Mouse (Mus musculus): ENCODE data around the gene Rapgef2. TPM values are rescaled to one million over a fixed set of nuclear protein-coding genes. Genes with fewer than 3 reads are reported as not detected.

The Rapgef2 gene
- total RNA-seq (2021) = 100 to 1,000 TPM; 121 to 129 TPM
- long read RNA-seq, experiment 1, full-length matches to known transcripts = 9 of 42 reads
- long read RNA-seq, experiment 1, partial matches to known transcripts = 25 of 42 reads
- long read RNA-seq, experiment 1, other reads (novel, unspliced or antisense) = 8 of 42 reads
- long read RNA-seq, experiment 2, full-length matches to known transcripts = 4 of 33 reads
- long read RNA-seq, experiment 2, partial matches to known transcripts = 18 of 33 reads
- long read RNA-seq, experiment 2, other reads (novel, unspliced or antisense) = 11 of 33 reads

DNA sequence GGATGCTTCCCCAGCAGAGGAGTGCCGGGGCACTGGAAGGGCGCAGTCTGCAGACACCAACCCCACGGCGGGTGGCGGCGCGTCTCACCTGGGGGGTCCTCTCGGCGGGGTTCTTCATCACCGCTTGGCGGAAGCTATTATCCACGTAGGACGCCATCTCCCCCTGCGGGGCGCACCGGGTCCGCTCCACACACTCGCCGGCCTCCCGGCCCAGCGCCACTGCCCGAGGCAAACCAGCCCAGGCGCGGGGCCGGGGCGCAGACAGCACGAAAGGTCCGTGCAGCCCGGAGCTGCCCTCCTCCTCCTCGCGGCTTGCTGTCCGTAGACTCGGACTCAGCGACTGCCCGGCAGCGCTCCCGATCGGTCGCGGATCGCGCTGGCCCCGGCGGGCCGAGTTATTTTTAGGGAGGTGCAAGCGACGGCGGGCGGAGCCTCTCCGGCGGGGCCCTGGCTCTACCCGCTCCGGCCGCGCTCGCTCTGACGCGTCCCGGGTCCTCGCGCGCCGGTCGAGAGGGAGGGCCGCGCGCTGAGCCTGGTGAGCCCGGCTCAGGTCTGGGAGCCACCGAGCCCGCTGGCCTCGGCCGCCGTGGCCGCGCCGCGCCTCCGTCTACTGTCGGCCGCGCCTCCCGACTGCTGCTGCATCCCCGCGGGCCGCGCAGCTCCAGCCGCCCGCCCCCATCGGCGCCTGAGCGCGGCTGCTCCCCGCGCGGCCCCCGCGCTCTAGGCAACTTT is at the start of gene Rapgef2:
Gene Rapgef2, minus strand, starts transcription at position 142 of the 732 bp plus-strand sequence.
- peak; percentile 42 to 48 for DNase-seq (ENCODE audit: low spot score in 2 of 2)

DNA sequence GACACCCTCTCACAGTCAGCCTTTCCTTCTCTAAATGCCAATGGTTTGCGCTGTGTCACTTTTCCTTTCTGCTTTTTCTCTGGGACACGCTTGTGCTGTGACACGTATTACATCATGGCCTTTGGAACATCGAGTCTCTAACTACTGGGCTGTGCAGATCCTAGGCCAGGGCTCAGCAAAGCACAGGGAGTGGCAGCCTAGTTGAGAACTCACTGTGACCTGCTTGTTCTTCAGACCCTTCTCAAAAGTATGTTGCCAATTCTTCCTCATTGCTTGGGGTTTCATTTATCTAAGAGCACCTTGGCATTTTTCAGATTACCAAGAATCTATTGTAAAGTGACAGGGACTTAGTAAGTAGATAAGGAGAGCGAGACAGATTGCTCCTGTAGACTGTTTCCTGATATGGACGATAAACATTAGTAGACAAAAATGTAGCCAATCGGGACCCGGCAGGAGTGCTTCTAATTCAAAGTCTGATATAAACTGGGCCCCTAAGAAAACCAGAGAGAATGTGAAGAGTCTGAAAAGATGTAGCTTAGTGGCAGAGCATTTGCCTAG is 47.4 kb upstream of the Rapgef2 start:
- no peak for DNase-seq (ENCODE audit: low spot score in 2 of 2)

DNA sequence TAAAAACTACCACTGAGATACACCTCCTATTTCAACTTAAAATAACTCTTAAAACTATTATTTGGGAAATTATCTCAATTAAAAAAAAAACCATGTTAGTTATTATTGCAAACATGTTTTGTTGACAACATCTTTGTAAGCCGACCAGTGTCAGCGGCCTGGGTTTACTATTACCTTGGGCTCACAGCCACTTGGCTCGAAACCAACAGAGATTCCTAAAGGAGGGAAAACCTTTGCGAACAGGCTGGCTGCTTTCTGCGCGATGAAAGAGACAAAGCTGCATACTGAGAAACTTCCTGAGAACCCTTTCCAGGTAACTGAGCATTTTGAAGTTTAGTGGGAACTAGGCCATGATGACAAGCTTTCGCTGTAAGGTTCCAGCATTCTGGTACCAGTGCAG is 46.7 kb upstream of the Rapgef2 start:
- no peak for DNase-seq (ENCODE audit: low spot score in 2 of 2)

DNA sequence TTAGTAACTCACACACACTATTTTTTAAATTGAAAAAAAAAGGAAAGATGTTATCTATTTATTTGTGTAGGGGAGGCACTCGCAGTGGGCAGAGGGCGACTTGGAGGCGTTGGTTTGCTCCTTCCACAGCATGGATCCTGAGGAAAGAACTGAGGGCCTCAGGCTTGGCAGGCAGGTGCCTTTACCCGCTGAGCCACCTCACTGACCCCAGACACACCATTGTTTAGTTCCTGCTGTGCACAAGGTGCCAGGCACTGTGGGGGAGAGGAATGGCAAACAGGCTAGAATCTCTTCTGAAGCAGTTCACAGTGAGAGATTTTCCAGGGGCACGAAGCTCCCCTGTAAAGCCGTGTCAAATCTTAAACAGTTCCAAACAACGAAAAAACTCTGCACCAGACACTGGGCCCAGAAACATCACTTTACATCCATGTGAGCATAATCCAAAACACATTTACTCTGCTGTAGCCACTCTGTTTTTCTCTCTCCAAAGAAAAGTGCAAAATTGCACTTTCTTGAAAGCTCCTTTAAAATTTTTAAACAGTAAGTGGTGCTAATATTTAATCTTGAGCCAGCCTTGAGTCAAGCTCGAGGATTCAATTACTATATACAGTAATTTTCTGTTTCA is 43.5 kb upstream of the Rapgef2 start:
- DNase-seq (ENCODE audit: low spot score in 2 of 2) = no peak

DNA sequence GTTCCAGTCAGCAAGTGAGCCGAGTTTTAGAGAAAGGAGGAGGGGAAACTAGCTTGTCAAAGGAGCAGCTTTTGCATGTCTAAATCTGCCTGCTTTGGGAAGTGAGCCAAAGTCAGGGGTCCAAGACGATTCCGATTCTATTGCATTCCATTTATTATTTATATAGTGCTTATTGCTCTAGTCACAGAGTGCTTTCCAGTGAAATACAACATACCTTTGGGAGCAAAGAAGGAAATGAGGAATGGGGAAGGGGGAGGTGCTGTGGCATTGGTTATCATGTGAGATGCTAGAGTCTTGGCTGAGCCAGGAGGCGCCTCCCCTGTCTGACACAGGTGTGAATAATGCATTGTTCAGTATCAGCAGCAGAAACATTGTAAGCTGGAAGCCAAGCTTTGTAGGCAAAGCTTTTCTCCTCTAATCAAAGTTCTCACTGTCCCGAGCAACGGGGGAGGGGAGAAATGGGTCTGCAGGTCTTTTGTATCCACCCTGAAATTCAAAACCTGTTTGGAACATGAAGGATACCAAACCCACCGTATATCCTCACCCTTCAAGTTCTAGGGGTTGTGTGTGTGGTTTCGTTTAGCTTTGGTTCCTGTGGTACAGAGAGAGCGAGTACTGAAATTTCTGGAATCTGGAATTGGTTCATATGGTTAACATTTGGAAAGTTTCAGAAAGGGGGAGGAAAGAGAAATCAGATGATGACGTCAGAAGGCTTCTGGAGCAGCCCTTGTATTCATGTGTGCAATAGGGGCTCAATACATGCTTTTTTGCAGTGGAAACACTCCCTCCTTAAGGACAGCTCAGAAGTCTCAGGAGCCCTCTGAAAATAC is 38.6 kb upstream of the Rapgef2 start:
- DNase-seq (ENCODE audit: low spot score in 2 of 2) = no peak

DNA sequence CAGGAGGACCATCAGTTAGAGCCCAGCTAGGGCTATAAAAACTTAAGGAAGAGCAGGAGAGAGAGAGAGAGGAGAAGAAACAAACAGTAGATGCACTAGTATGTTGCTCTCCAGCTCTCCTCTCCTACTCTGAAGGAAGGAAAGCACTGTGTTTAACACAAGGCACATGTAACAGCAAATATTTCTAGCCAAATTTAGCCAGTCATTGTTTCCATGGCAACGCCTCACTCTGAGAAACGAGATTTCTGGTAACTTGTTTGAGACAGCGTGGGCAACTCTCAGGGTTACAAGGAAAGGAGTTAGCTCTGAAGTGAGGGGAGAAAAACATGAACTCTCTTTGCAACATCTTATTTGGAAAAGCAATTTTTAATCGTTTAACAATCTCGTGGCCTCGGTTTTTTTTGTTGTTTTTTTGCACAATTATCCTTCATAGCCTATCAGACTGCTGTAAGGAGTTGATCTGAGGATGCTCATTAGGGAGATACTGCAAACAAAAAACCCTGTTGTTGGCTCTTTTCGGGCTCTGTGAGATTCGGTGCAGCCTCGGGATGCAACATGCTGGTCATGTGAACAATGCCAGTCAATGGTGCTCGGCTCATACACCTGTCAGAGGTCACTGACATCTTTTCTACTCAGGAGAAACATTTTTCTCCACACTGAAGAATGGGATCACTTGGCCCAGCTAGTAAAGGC is 27.8 kb upstream of the Rapgef2 start:
- peak; percentile 76 to 84 for DNase-seq (ENCODE audit: low spot score in 2 of 2)

DNA sequence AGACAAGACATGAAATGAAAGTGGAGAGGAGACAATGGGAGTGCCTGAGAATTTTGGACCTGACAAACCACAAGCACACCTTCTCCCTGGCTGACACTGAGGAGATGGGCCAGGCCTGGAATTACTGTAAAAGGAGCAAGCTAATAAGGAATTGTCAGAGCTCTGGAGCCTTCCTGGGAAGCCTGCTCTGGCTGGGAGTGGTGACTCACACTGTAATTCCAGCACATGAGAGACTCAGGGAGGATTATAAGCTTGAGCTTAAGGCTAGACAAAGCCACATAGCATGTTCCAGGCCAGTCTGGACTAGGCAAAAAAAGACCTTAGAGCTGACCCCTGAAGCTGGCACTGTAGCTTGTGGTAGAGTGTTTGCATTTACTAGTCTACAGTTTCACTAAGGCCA is 25.6 kb upstream of the Rapgef2 start:
- no peak for DNase-seq (ENCODE audit: low spot score in 2 of 2)

DNA sequence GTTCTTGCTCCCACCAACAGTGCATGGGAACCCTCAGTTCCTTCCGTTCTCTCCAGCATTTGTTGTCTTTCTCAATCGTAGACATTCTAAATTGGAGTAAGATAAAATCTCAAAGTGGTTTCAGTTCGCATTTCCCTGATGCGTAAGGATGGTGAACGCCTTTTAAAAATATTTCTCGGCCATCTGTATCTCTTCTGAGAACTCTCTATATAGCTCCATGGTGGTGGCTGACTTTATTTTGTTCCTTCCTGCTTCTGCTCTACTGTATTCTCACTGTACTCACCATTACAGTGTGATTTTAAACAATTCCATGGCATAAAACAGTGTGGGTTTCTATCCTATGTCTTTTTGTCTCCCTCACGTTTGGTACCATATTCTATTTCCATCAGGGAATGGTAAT is 23.9 kb upstream of the Rapgef2 start:
- DNase-seq (ENCODE audit: low spot score in 2 of 2) = no peak

DNA sequence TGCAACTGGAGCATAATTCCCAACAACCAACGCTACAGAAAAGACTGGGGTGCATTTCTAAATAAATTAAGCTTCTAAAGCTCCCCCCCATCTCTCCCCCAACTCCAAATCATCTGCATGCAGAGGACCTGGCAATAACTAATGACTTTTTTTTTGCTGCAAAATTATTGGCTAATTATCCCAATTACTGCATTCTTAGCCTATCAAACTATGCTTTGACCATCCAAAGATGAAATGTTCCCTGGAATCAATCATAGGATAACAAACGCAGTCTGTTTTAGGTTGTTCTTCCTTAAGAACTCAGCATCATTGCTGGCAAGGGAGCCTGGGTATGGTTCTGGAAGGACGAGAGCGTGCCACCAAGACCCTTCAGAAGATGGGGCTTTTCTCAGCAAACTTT is 22.3 kb upstream of the Rapgef2 start:
- DNase-seq (ENCODE audit: low spot score in 2 of 2) = no peak

DNA sequence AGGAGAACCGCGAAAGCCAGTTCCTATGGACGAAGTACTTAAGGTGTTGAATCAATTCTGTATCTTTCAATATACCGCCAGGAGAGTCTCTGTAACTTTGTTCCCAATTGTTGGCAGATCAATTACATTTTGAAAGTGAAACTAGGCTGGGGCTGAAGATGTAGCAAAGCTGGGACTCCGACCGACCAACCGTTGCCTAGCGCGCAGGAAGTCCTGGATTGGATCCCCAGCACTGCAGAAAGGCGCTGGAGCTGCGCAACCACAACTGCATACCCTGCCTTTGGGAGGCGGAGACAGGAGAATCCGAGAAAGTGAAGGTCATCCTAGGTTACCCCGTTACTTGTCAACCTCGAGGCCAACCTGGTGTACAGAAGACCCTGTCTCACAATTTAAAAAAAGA is 13.1 kb upstream of the Rapgef2 start:
- DNase-seq (ENCODE audit: low spot score in 2 of 2) = no peak

DNA sequence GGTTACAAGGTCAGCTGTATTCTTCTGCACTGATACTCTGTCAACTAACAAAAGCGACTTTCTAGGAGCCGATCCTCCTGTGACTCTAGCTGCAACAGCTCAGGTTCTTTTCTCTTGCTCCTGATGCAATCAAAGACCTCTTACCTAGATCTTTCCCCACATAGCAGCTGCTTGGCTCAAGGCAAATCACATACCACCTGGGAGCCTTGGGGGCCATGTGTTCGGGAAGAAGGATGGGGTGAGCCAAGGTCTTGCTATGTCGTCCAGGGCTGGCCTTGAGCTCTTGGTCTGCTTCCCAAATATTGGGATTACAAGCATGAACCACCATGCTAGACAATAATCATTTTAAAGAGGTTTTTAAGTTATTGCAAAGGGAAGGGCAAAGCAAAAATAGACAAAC is 11.0 kb upstream of the Rapgef2 start:
- no peak for DNase-seq (ENCODE audit: low spot score in 2 of 2)

DNA sequence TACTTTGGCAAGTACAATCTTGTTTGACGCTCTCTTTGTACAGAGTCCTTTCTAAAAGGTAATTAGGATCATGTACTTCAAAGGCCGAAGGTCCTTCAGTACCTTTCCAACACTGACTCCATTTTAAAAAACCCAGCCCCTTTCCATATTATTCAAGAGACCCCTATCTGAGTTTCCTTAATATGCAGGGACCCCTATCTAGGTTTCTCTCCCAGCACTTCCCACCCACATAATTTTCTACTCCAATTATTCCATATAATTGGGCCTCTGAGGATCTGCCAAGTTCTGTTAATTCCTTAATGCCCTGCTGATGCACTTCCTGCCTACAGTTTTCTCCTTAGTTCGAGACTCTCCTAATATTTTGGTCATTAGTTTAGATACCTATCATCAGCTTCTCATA is 10.3 kb upstream of the Rapgef2 start:
- no peak for DNase-seq (ENCODE audit: low spot score in 2 of 2)

DNA sequence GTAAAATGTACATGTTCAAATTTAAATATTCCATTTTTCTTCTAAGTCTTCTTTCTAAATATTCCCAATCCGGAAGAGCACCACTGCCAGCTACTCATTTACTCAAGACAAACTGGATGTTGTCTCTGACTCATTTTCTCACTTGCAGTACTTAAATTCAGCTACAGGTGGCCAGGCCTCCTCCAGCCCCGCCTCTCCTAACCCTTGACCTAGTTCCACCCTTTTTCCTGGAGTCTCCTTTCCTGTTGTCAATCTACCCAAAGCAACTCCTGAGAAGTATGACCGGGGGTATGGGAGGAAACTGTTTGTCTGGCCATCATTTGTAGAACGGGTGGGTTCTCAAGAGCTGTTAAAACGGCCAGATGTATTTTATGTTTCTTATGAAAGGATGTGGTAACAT is 9.7 kb upstream of the Rapgef2 start:
- DNase-seq (ENCODE audit: low spot score in 2 of 2) = no peak

DNA sequence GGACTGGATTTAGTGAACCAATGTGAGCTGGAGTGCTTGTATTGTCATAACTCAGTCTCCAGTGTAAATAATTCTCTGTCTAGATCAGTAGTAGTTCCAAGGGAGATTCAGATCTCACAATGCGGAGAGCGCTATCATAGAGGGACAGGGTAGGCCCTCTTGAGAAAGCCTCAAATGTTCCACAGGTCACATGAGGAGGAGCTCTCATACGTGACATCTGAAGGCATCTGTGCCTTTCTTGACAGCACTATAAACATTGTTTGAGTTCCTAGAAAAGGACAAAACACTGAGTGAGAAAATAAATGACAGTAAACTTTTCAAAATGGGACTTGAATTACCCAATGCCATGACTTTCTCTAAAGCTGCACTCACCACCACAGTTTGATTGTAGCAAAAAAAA is 8.4 kb upstream of the Rapgef2 start:
- DNase-seq (ENCODE audit: low spot score in 2 of 2) = no peak

DNA sequence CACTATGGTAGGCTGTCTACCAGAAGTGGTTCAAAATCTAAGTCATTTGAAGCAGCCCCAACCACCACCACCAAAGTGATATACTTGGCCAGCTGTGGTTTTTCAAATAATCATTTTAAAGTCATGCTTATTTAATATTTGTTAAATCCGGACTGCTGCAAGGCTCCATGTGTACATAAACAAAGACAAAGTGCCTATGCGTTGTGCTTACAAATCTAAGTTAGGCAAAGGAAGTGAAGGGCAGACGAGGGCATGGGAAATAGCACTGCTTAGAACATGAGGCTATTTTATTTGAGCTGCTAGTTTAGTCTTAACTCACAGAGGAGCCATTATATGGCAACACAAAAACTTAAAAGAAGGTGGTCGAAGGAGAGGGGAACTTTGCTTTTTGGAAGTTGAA is 6.7 kb upstream of the Rapgef2 start:
- no peak for DNase-seq (ENCODE audit: low spot score in 2 of 2)

DNA sequence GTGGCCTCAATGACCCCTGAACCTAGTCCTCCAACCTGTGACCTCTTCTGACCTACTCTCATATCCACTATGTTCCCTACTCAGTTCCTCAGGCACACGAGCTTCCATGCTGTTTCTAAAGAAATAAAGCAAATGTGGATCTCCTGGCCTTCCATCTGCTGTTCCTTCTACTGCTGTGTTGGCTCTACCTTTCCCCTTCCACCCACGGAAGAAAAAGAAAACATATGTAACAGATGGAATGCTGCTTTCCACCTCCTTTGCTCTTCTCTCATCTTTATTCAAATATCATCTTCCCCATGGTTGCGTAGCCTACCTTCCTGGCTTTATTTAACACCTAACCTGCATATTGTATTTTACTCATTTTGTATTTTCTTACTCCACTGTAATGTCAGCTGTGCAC is 2.7 kb upstream of the Rapgef2 start:
- DNase-seq (ENCODE audit: low spot score in 2 of 2) = peak in 1 of 2 experiments; percentile 28

DNA sequence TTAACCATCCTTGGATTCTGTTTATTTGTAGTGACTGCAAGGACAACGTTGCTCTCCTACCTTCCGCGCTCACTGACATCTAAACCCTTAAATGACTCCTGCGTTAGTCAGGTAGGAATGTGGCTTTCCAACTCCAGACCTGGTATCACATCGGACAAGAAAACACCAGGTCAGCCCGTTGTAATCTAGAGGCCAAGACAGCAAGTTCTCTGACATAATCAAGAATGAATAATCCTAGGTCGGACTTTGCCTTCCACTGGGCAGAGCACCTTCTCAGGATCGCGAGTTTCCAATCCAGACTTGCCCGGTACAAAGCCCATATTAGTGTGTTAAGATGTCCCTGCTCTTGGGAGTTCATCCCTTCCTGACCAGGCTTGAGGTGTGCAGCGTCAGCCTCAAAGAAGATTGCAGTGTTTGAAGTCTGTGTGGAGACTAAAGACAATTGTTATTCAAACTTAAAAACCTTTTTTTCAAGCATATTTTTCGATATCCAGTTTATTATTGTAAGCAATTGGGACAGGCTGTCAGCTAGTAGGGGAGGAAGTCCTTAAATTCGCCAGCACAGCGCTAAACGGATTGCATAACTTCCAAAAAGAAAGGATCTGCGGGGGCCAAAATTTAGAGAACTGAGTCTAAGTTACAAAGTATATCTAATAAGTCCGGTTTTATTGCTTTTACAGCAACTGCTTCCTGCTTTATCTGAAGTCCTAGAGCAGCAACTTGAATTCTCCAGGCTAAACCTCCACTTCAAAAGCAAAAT is 1.6 kb upstream of the Rapgef2 start:
- DNase-seq (ENCODE audit: low spot score in 2 of 2) = peak in 1 of 2 experiments; percentile 42

DNA sequence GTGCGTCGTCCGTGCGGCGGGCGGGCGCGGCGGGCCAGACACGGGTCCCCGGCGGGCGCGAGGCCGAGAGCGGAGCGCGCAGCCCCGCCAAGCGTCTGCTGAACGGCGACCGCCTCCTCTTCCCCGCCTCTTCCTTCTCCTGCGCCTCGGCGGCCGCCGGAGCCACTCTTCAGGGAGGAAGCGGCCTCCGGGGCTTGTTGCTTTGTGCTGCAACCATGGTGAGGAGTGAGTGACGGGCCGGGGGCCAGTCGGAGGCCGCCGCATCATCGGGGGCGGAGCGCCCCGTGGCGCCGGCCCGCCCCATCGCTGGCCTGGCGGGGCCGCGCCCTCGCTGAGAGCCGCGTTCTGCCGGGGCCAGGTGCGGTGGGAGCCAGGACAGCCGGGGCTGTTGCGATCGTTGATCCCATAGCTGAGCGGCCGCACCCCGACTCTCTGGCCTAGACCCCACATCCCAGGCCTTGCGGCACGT is 825 bp upstream of the Rapgef2 start:
- DNase-seq (ENCODE audit: low spot score in 2 of 2) = peak; percentile 93 to 97

DNA sequence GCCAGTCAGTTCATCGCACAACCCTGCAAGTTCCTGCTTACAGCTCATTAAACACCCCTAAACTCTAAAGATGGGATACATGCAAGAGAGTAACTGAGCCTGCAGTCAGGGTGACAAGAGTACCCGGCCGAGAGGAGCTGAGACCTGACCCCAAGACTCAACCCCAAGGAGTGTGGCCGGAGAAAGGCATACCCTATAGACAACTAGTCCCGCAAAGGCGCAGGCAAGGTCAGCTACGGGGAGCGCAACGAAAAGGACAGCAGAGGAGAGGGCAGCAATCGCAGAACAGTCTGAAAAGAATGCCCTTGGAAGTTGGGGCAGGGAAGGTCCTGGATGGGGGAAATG is 314 bp downstream of the Rapgef2 start:
- peak in 1 of 2 experiments; percentile 15 for DNase-seq (ENCODE audit: low spot score in 2 of 2)
